ENCODE assay signal across 9 mouse cellular contexts in genomic region chr15:3201912-3202653, GRCm38 (mm10).
DNase-seq lines count a peak whose midpoint lies in the region; ATAC-seq and TF ChIP-seq lines count a peak whose summit lies in the region.
"Had no signal": no experiment of that assay in that cellular context is flagged by ENCODE, and none has a peak within 500 bp of the region (broad histone marks: within the 10 kb centered on the region; RNA-seq: fewer than 3 reads in every experiment).

No protein-coding gene starts in this region.

- TF ChIP-seq POLR2A in CH12.LX (IDR thresholded peaks at IDR 0.05; ENCODE audit: low read depth, low read length) = no peak

- peak; percentile 55 to 57; a peak in 3 of 4 replicates for TF ChIP-seq CTCF in CH12.LX (conservative IDR thresholded peaks at IDR 0.05 in 1 of 2, IDR thresholded peaks at IDR 0.05 in 1 of 2; ENCODE audit: low read depth in 2 of 2, low read length in 2 of 2)

- TF ChIP-seq EP300 in CH12.LX (IDR thresholded peaks at IDR 0.05; ENCODE audit: low read length) = no peak

- no peaks in the 10 kb centered on the region for H3K79me2 ChIP-seq in CH12.LX (replicated peaks; ENCODE audit: control insufficient read depth, extremely low read depth, insufficient read depth, poor library complexity, severe bottlenecking)

- no peak overlapping the region for H3K9ac ChIP-seq in CH12.LX (ENCODE audit: insufficient read depth, low read depth)
- H3K9ac ChIP-seq in limb, embryonic 12.5 days (replicated peaks) = no peak overlapping the region
- no peak overlapping the region for H3K9ac ChIP-seq in neural tube, embryonic 11.5 days (ENCODE audit: low read length)
- H3K9ac ChIP-seq: heart, embryonic 15.5 days had no signal

- TF ChIP-seq RAD21 in CH12.LX (IDR thresholded peaks at IDR 0.05; ENCODE audit: low read depth, low read length) = peak; percentile 54

- in situ Hi-C loops in CH12.LX (cut with MboI; ENCODE audit: low pct_ligation_motif_present, low pct_unique_long_range_greater_than_20kb, low sequenced_read_pairs) = no loop called here

- no peaks in the 10 kb centered on the region for H3K4me1 ChIP-seq in CH12.LX (ENCODE audit: control insufficient read depth in 1 of 2, insufficient read depth in 2 of 2)
- H3K4me1 ChIP-seq in limb, embryonic 12.5 days (replicated peaks) = no peaks in the 10 kb centered on the region
- H3K4me1 ChIP-seq in neural tube, embryonic 11.5 days (ENCODE audit: control insufficient read depth, insufficient read depth, low read length) = no peaks in the 10 kb centered on the region
- H3K4me1 ChIP-seq: heart, embryonic 15.5 days had no signal

- no peak overlapping the region for H3K27ac ChIP-seq in CH12.LX (ENCODE audit: insufficient read depth, low read depth)
- no peak overlapping the region for H3K27ac ChIP-seq in limb, embryonic 12.5 days
- no peak overlapping the region for H3K27ac ChIP-seq in neural tube, embryonic 11.5 days (ENCODE audit: low read depth, low read length)
- H3K27ac ChIP-seq: heart, embryonic 15.5 days had no signal

- no peaks in the 10 kb centered on the region for H3K9me3 ChIP-seq in CH12.LX (replicated peaks; ENCODE audit: low read length)
- H3K9me3 ChIP-seq in limb, embryonic 12.5 days = no peaks in the 10 kb centered on the region
- H3K9me3 ChIP-seq in neural tube, embryonic 11.5 days (ENCODE audit: control insufficient read depth, low read length) = no peaks in the 10 kb centered on the region
- H3K9me3 ChIP-seq: heart, embryonic 15.5 days had no signal

- H3K36me3 ChIP-seq in CH12.LX (replicated peaks in 1 of 2; ENCODE audit: control insufficient read depth in 1 of 2, insufficient read depth in 1 of 2, low read length in 1 of 2) = no peaks in the 10 kb centered on the region
- H3K36me3 ChIP-seq in limb, embryonic 12.5 days = no peaks in the 10 kb centered on the region
- H3K36me3 ChIP-seq in neural tube, embryonic 11.5 days (ENCODE audit: control insufficient read depth, insufficient read depth, low read length) = no peaks in the 10 kb centered on the region
- H3K36me3 ChIP-seq: heart, embryonic 15.5 days had no signal

- H3K4me2 ChIP-seq in CH12.LX (ENCODE audit: insufficient read depth, low read depth, poor library complexity, severe bottlenecking) = no peak overlapping the region
- H3K4me2 ChIP-seq in limb, embryonic 12.5 days = no peak overlapping the region
- no peak overlapping the region for H3K4me2 ChIP-seq in neural tube, embryonic 11.5 days (ENCODE audit: low read depth)
- H3K4me2 ChIP-seq: heart, embryonic 15.5 days had no signal

- H3K27me3 ChIP-seq in CH12.LX (replicated peaks) = no peaks in the 10 kb centered on the region
- H3K27me3 ChIP-seq in limb, embryonic 12.5 days = no peaks in the 10 kb centered on the region
- no peaks in the 10 kb centered on the region for H3K27me3 ChIP-seq in neural tube, embryonic 11.5 days (ENCODE audit: control insufficient read depth, insufficient read depth, low read length)
- H3K27me3 ChIP-seq: heart, embryonic 15.5 days had no signal

- WGBS in limb, embryonic 12.5 days = 85% methylated on average over 2 of the region's 2 CpGs
- 89% methylated on average over 2 of the region's 2 CpGs for WGBS in neural tube, embryonic 11.5 days

- 0 out of 2 replicates have a peak, but pooled peaks have one; percentile 42 for ATAC-seq in limb, embryonic 12.5 days (ENCODE audit: insufficient number of reproducible peaks, insufficient read depth, low FRiP score, low TSS enrichment, low read depth)
- ATAC-seq in neural tube, embryonic 11.5 days (ENCODE audit: insufficient read depth, low FRiP score, low TSS enrichment) = peak; percentile 74

- DNase-seq in 3T3-L1 (ENCODE audit: low read depth, low spot score) (peak; percentile 87), CH12.LX (ENCODE audit: extremely low read depth) (peak; percentile 72)
- DNase-seq in c-Kit-negative CD71-positive TER-119-positive erythroid progenitor cells, embryonic 14.5 days (ENCODE audit: low read depth, low spot score) = peak; percentile 0
- peak; percentile 70 for DNase-seq in forelimb bud, embryonic 11.5 days (ENCODE audit: low read depth, low spot score)
- peak; percentile 52 for DNase-seq in kidney, adult 18-20 months
- peak; percentile 58 for DNase-seq in neural tube, embryonic 11.5 days (ENCODE audit: low spot score)
- DNase-seq in urinary bladder, adult 18-20 months (ENCODE audit: low spot score in 2 of 2) = no peak

- dilution Hi-C loops in CH12.LX (cut with MboI; ENCODE audit: extremely low pct_ligation_motif_present, extremely low pct_unique_long_range_greater_than_20kb, low sequenced_read_pairs) = no loop called here

- no peak overlapping the region for H3K4me3 ChIP-seq in CH12.LX (replicated peaks in 1 of 3; ENCODE audit: low read depth in 2 of 3, low read length in 2 of 3, poor library complexity in 1 of 3)
- no peak overlapping the region for H3K4me3 ChIP-seq in limb, embryonic 12.5 days (replicated peaks)
- no peak overlapping the region for H3K4me3 ChIP-seq in neural tube, embryonic 11.5 days (ENCODE audit: low read depth, low read length)
- H3K4me3 ChIP-seq: heart, embryonic 15.5 days had no signal

TF ChIP-seq in CH12.LX, 34 proteins besides CTCF, POLR2A, EP300 and RAD21:
- TF ChIP-seq RCOR1 (conservative IDR thresholded peaks at IDR 0.05; ENCODE audit: low read depth, low read length) (no peak), SMC3 (IDR thresholded peaks at IDR 0.05; ENCODE audit: low read depth, low read length) (peak; percentile 33)

Comparison
In these comparisons a context has a peak if more than half of its experiments do, and no peak if none do; other contexts are left out.
1. DNase-seq: peak in 3T3-L1 (single experiment), CH12.LX (single experiment), c-Kit-negative CD71-positive TER-119-positive erythroid progenitor cells, embryonic 14.5 days (single experiment), forelimb bud, embryonic 11.5 days (single experiment), kidney, adult 18-20 months (single experiment) and neural tube, embryonic 11.5 days (single experiment); none in urinary bladder, adult 18-20 months (0 of 2).